Mouse (Mus musculus) myocyte (in vitro differentiated cells): ENCODE measurements around the gene Terf2.

Experiments used
- CEBPB ChIP-seq: IDR thresholded peaks from 2 replicates; pipeline ENCODE4 v1.6.1; 2011; ENCODE audit warnings: mild to moderate bottlenecking, moderate library complexity; ENCODE audit not compliant: poor library complexity, insufficient read depth, severe bottlenecking
- E2F4 ChIP-seq: IDR thresholded peaks from one replicate; pipeline ENCODE4 v1.6.1; 2011; ENCODE audit warnings: mild to moderate bottlenecking, control low read depth, moderate library complexity; ENCODE audit not compliant: insufficient read depth
- MAX ChIP-seq: IDR thresholded peaks from one replicate; pipeline ENCODE4 v1.6.1; 2011; ENCODE audit warnings: low read depth, mild to moderate bottlenecking, control low read depth
- MYOD1 ChIP-seq, 3 experiments: IDR thresholded peaks; one replicate each; pipeline ENCODE4 v1.6.1; 2011; ENCODE audit warnings: control low read depth in 2 of 3, low read depth in 2 of 3, mild to moderate bottlenecking in 2 of 3, moderate library complexity in 1 of 3; ENCODE audit not compliant: insufficient read length in 2 of 3, control insufficient read depth in 1 of 3
- MYOG ChIP-seq, 3 experiments: IDR thresholded peaks; one replicate each; pipeline ENCODE4 v1.6.1; 2011; ENCODE audit warnings: control low read depth in 2 of 3, low read depth in 2 of 3, mild to moderate bottlenecking in 2 of 3; ENCODE audit not compliant: insufficient read length in 2 of 3, control insufficient read depth in 1 of 3, insufficient read depth in 1 of 3
- POLR2A ChIP-seq: IDR thresholded peaks from one replicate; pipeline ENCODE4 v1.6.1; 2011; ENCODE audit warnings: low read depth, mild to moderate bottlenecking, control low read depth, moderate library complexity; ENCODE audit not compliant: insufficient read length
- POLR2AphosphoS2 ChIP-seq: IDR thresholded peaks from one replicate; pipeline ENCODE4 v1.6.1; 2011; ENCODE audit warnings: low read depth, control low read depth; ENCODE audit not compliant: insufficient read length
- REST ChIP-seq: IDR thresholded peaks from one replicate; pipeline ENCODE4 v1.6.1; 2011; ENCODE audit warnings: mild to moderate bottlenecking, control low read depth, moderate library complexity; ENCODE audit not compliant: insufficient read depth, insufficient read length
- SRF ChIP-seq: IDR thresholded peaks from one replicate; pipeline ENCODE4 v1.6.1; 2011; ENCODE audit warnings: low read depth; ENCODE audit not compliant: control insufficient read depth, insufficient read length
- TCF12 ChIP-seq: IDR thresholded peaks from one replicate; pipeline ENCODE4 v1.6.1; 2011; ENCODE audit warnings: mild to moderate bottlenecking, control low read depth; ENCODE audit not compliant: poor library complexity, insufficient read depth, severe bottlenecking
- TCF3 ChIP-seq: IDR thresholded peaks from one replicate; pipeline ENCODE4 v1.6.1; 2011; ENCODE audit warnings: low read depth, control low read depth; ENCODE audit not compliant: insufficient read length
- USF1 ChIP-seq: IDR thresholded peaks from one replicate; pipeline ENCODE4 v1.6.1; 2011; ENCODE audit warnings: low read depth, mild to moderate bottlenecking, control low read depth, moderate library complexity

DNA sequence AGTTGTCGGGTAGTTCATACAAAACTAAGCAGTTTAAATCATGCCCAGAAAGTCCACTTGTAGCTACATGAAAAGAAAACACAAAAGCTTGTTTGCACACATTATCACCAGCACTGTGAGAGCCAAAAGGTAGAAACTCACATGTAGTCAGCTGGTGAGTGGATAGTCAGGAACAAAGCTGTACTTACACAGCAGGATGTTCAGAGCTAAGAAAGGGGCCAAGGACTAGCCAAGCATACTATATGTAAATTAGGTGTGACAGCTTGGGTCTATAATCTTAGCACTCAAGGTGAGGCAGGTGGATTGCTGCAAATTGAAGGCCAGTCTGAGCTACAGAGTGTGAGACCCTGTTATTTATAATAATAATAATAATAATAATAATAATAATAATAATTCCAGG is 33.7 kb downstream of the Terf2 start:
- TF ChIP-seq POLR2A (no peak), MYOG (IDR thresholded peaks at IDR 0.05; ENCODE audit: control insufficient read depth in 1 of 3, insufficient read depth in 1 of 3, insufficient read length in 2 of 3, low read depth in 2 of 3) (no peak), TCF12 (no peak), CEBPB (no peak), USF1 (no peak), MYOD1 (IDR thresholded peaks at IDR 0.05; ENCODE audit: control insufficient read depth in 1 of 3, insufficient read length in 2 of 3, low read depth in 2 of 3) (no peak), MAX (no peak), TCF3 (no peak), E2F4 (no peak), POLR2AphosphoS2 (no peak), REST (no peak), SRF (no peak)
